Mouse (Mus musculus) left cerebral cortex, adult 9 months (tissue): ENCODE results near the gene Ccdc36.

Experiments used
- DNase-seq, 2 experiments: peaks; one replicate each; pipeline ENCODE4 v3.0.0; 2022; ENCODE audit warnings: low spot score in 2 of 2

Ccdc36 gene

GRCm38 (mm10) chr9:108378736-108379135 lies 49.5 kb downstream of the Ccdc36 start:
- no peak for DNase-seq

GRCm38 (mm10) chr9:108378234-108378633 lies 50.0 kb downstream of the Ccdc36 start:
- no peak for DNase-seq
